23 mouse cellular contexts compared by ENCODE assay signal in genomic region chr2:126992742-126993141, GRCm38 (mm10). TPM values are rescaled to one million over a fixed set of nuclear protein-coding genes. Genes with fewer than 3 reads are reported as not detected.
DNase-seq lines count a peak whose midpoint lies in the region; ATAC-seq and TF ChIP-seq lines count a peak whose summit lies in the region.
"Had no signal": no experiment of that assay in that cellular context is flagged by ENCODE, and none has a peak within 500 bp of the region (broad histone marks: within the 10 kb centered on the region; RNA-seq: fewer than 3 reads in every experiment).

No protein-coding gene starts in this region.

- 39% methylated on average over 12 of the region's 12 CpGs for WGBS in kidney, embryonic 15.5 days
- 28% methylated on average over 12 of the region's 12 CpGs for WGBS in limb, embryonic 13.5 days
- WGBS in lung, postnatal 0 days, result 40% methylated on average over 12 of the region's 12 CpGs

- H3K4me1 ChIP-seq in kidney, embryonic 15.5 days, result peaks cover 13% of the 10 kb centered on the region; the same call in 1 of the 2 replicates
- peaks cover 30% of the 10 kb centered on the region for H3K4me1 ChIP-seq in limb, embryonic 13.5 days
- H3K4me1 ChIP-seq in lung, postnatal 0 days (ENCODE audit: insufficient read depth, low read depth, low read length), result no peaks in the 10 kb centered on the region
- H3K4me1 ChIP-seq: embryonic facial prominence, embryonic 13.5 days; forebrain, embryonic 13.5 days; hindbrain, embryonic 13.5 days had no signal

- H3K4me2 ChIP-seq in kidney, embryonic 15.5 days, result no peak overlapping the region
- 0 out of 2 replicates have a peak overlapping the region, but pooled peaks have one; percentile 16 for H3K4me2 ChIP-seq in limb, embryonic 13.5 days (replicated peaks)
- H3K4me2 ChIP-seq in lung, postnatal 0 days (replicated peaks; ENCODE audit: low read depth, low read length), result no peak overlapping the region
- H3K4me2 ChIP-seq: embryonic facial prominence, embryonic 13.5 days; forebrain, embryonic 13.5 days; heart, embryonic 11.5 days; heart, embryonic 15.5 days; hindbrain, embryonic 13.5 days had no signal

- H3K27me3 ChIP-seq in kidney, embryonic 15.5 days, result 0 out of 2 replicates have a peak, but pooled peaks cover 4% of the 10 kb centered on the region
- H3K27me3 ChIP-seq in limb, embryonic 13.5 days, result no peaks in the 10 kb centered on the region
- no peaks in the 10 kb centered on the region for H3K27me3 ChIP-seq in lung, postnatal 0 days (replicated peaks; ENCODE audit: insufficient read depth, low read length)
- H3K27me3 ChIP-seq: embryonic facial prominence, embryonic 13.5 days; forebrain, embryonic 13.5 days; heart, embryonic 15.5 days; hindbrain, embryonic 13.5 days; Patski had no signal

- H3K9ac ChIP-seq in kidney, embryonic 15.5 days, result no peak overlapping the region
- no peak overlapping the region for H3K9ac ChIP-seq in limb, embryonic 13.5 days
- H3K9ac ChIP-seq in lung, postnatal 0 days (replicated peaks; ENCODE audit: low read depth), result no peak overlapping the region
- H3K9ac ChIP-seq: embryonic facial prominence, embryonic 13.5 days; forebrain, embryonic 13.5 days; forebrain, postnatal 0 days; heart, embryonic 15.5 days; hindbrain, embryonic 13.5 days had no signal

- no peak overlapping the region for H3K27ac ChIP-seq in kidney, embryonic 15.5 days
- H3K27ac ChIP-seq in limb, embryonic 13.5 days, result no peak overlapping the region; the same call in 1 of the 2 replicates
- no peak overlapping the region for H3K27ac ChIP-seq in lung, postnatal 0 days (ENCODE audit: low read length)
- H3K27ac ChIP-seq: embryonic facial prominence, embryonic 13.5 days; forebrain, embryonic 13.5 days; heart, adult 2 months; heart, embryonic 15.5 days; hindbrain, embryonic 13.5 days; hindbrain, postnatal 0 days had no signal

- no peak overlapping the region for H3K4me3 ChIP-seq in kidney, embryonic 15.5 days (replicated peaks)
- no peak overlapping the region for H3K4me3 ChIP-seq in limb, embryonic 13.5 days
- H3K4me3 ChIP-seq in lung, postnatal 0 days (ENCODE audit: low read depth, low read length), result no peak overlapping the region
- H3K4me3 ChIP-seq: embryonic facial prominence, embryonic 13.5 days; forebrain, embryonic 13.5 days; heart, adult 2 months; heart, embryonic 15.5 days; hindbrain, embryonic 13.5 days had no signal

- H3K9me3 ChIP-seq in kidney, embryonic 15.5 days (replicated peaks), result no peaks in the 10 kb centered on the region
- H3K9me3 ChIP-seq in limb, embryonic 13.5 days, result no peaks in the 10 kb centered on the region
- no peaks in the 10 kb centered on the region for H3K9me3 ChIP-seq in lung, postnatal 0 days (ENCODE audit: low read length)
- H3K9me3 ChIP-seq: embryonic facial prominence, embryonic 13.5 days; forebrain, embryonic 13.5 days; heart, embryonic 15.5 days; hindbrain, embryonic 13.5 days had no signal

- no peak for TF ChIP-seq EP300 in lung, postnatal 0 days (IDR thresholded peaks at IDR 0.05)

- H3K36me3 ChIP-seq in kidney, embryonic 15.5 days, result no peaks in the 10 kb centered on the region
- no peaks in the 10 kb centered on the region for H3K36me3 ChIP-seq in limb, embryonic 13.5 days
- no peaks in the 10 kb centered on the region for H3K36me3 ChIP-seq in lung, postnatal 0 days (ENCODE audit: insufficient read depth, low read length)
- H3K36me3 ChIP-seq: embryonic facial prominence, embryonic 13.5 days; heart, embryonic 15.5 days; hindbrain, embryonic 13.5 days had no signal

- TF ChIP-seq CTCF in lung, postnatal 0 days (IDR thresholded peaks at IDR 0.05), result no peak

- ATAC-seq in kidney, embryonic 15.5 days (replicated peaks; ENCODE audit: low FRiP score), result 0 out of 2 replicates have a peak, but pooled peaks have one; percentile 15
- no peak for ATAC-seq in limb, embryonic 13.5 days (ENCODE audit: low FRiP score, low read depth)
- ATAC-seq in lung, postnatal 0 days, result no peak
- ATAC-seq: activated CD4-positive, CD25-positive, alpha-beta regulatory T cell, adult 4 months; forebrain, embryonic 13.5 days; forebrain, postnatal 0 days; hindbrain, postnatal 0 days; Patski had no signal

- peak; percentile 47 for DNase-seq in adrenal gland, adult 2 months
- no peak for DNase-seq in adrenal gland, adult 8-10 months
- DNase-seq in kidney, adult 11 months, result no peak
- DNase-seq in NIH3T3 (ENCODE audit: low read depth), result peak; percentile 41
- DNase-seq in right cerebral cortex, adult 2 months (ENCODE audit: low spot score in 2 of 2), result no peak
- DNase-seq in lung, postnatal 0 days (ENCODE audit: low spot score), result no peak
- DNase-seq: cerebellum, adult 11 months; cerebellum, adult 8-10 months; cerebellum, postnatal 14 days; forebrain, postnatal 0 days; gastrocnemius, postnatal 14 days; heart, adult 2 months; heart, postnatal 14 days had no signal

RNA-seq across cellular contexts. Expression of gene Ap4e1, which starts 15.8 kb away (rescaled TPM):
- 10 to 100 TPM in 1 of 2 experiments, 1 to 10 TPM in 1; 8.3 to 10.6 TPM for total RNA-seq in adrenal gland, adult 2 months (2021)
- polyA plus RNA-seq in adrenal gland, adult 2 months (2012; rRNA removed), result 1.0 TPM in 2 replicates
- total RNA-seq in adrenal gland, adult 8-10 months (2022), result 10 to 100 TPM in 3 of 4 experiments, 1 to 10 TPM in 1; 9.4 to 15.7 (median 12.3) TPM
- 11.7 and 12.1 TPM in 2 replicates for polyA plus RNA-seq in kidney, embryonic 15.5 days (2015; fragmentation: Nextera tagmentation; extraction: Ambion mirVana)
- 10.5 and 12.8 TPM in 2 replicates for polyA plus RNA-seq in limb, embryonic 13.5 days (2015; fragmentation: Nextera tagmentation; extraction: Ambion mirVana)
- 4.8 and 5.5 TPM in 2 replicates for polyA plus RNA-seq in lung, postnatal 0 days (2015; fragmentation: Nextera tagmentation; extraction: Ambion mirVana)

RNA-seq across cellular contexts. Expression of gene Sppl2a, which starts 59.7 kb away (rescaled TPM):
- total RNA-seq in adrenal gland, adult 2 months (2021), result 10 to 100 TPM; 72.2 to 86.9 TPM
- polyA plus RNA-seq in adrenal gland, adult 2 months (2012; rRNA removed), result 9.1 and 10.6 TPM in 2 replicates
- 10 to 100 TPM; 83.8 to 96.5 (median 89.4) TPM for total RNA-seq in adrenal gland, adult 8-10 months (2022)
- 37.0 and 40.6 TPM in 2 replicates for polyA plus RNA-seq in kidney, embryonic 15.5 days (2015; fragmentation: Nextera tagmentation; extraction: Ambion mirVana)
- polyA plus RNA-seq in limb, embryonic 13.5 days (2015; fragmentation: Nextera tagmentation; extraction: Ambion mirVana), result 51.2 and 53.2 TPM in 2 replicates
- 36.0 and 43.6 TPM in 2 replicates for polyA plus RNA-seq in lung, postnatal 0 days (2015; fragmentation: Nextera tagmentation; extraction: Ambion mirVana)

Comparison
In these comparisons a context has a peak if more than half of its experiments do, and no peak if none do; other contexts are left out.
1. DNase-seq: peak in adrenal gland, adult 2 months (single experiment) and NIH3T3 (single experiment); none in adrenal gland, adult 8-10 months (single experiment), kidney, adult 11 months (single experiment), right cerebral cortex, adult 2 months (0 of 2) and lung, postnatal 0 days (single experiment).